Comparison of ENCODE assay signal across 10 mouse cellular contexts in the genomic region with DNA sequence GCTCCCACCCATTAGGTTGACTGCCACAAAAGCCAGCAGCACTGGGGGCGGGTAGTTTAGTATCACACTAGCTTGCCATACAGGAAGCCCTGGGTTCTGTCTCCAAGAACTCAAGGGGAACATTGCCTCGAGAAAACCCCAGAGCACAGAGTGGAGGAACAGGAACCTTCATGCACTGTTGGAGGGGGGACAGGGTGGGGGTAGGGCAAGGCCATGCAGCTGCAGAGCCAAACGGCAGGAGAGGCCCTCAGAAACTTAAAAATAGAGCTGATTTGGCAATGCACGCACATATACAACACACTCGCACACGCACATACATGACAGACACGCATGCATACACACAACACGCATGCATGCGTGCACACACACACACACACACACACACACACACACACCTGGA. TPM values are rescaled to one million over a fixed set of nuclear protein-coding genes. Genes with fewer than 3 reads are reported as not detected.
DNase-seq lines count a peak whose midpoint lies in the region; ATAC-seq and TF ChIP-seq lines count a peak whose summit lies in the region.
"Had no signal": no experiment of that assay in that cellular context is flagged by ENCODE, and none has a peak within 500 bp of the region (broad histone marks: within the 10 kb centered on the region; RNA-seq: fewer than 3 reads in every experiment).

No protein-coding gene starts in this region.

- intact Hi-C loops in left cerebral cortex, postnatal 4 days (cut with DNase I): no loop called here

- no peak for TF ChIP-seq CTCF in bone marrow macrophage, adult 2 months (IDR thresholded peaks at IDR 0.05; ENCODE audit: low read depth, low read length)

- H3K9ac ChIP-seq in liver, embryonic 15.5 days: no peak overlapping the region
- H3K9ac ChIP-seq: kidney, embryonic 15.5 days had no signal

- peak overlapping the region; percentile 22; the same call in 1 of the 2 replicates for H3K4me3 ChIP-seq in bone marrow macrophage, adult 2 months (ENCODE audit: insufficient read depth, low read length)
- H3K4me3 ChIP-seq in liver, embryonic 15.5 days (replicated peaks): no peak overlapping the region
- H3K4me3 ChIP-seq: kidney, embryonic 15.5 days had no signal

- no peak for ATAC-seq in CD4-positive, CD25-positive, alpha-beta regulatory T cell, adult 4 months
- ATAC-seq in liver, embryonic 15.5 days (ENCODE audit: insufficient read depth): peak; percentile 42; the same call in 1 of the 2 replicates

- peak overlapping the region; percentile 57 for H3K4me2 ChIP-seq in liver, embryonic 15.5 days

- peak; percentile 33 for DNase-seq in CD4-positive, CD25-positive, alpha-beta regulatory T cell, adult 2 months (ENCODE audit: low read depth, low spot score)
- peak; percentile 49 to 73 for DNase-seq in thymus, adult 18-20 months
- no peak for DNase-seq in ovary, postnatal 14 days (ENCODE audit: low spot score)
- DNase-seq in left cerebral cortex, postnatal 4 days: no peak
- no peak for DNase-seq in layer of hippocampus, postnatal 25 days (ENCODE audit: extremely low spot score in 1 of 2, low spot score in 1 of 2)
- DNase-seq: right cerebral cortex, postnatal 14 days had no signal

- no peaks in the 10 kb centered on the region for H3K9me3 ChIP-seq in liver, embryonic 15.5 days (replicated peaks)
- H3K9me3 ChIP-seq: kidney, embryonic 15.5 days had no signal

- TF ChIP-seq POLR2A in bone marrow macrophage, adult 2 months (IDR thresholded peaks at IDR 0.05; ENCODE audit: borderline replicate concordance, low read depth, low read length): no peak

- peak overlapping the region; percentile 88 for H3K27ac ChIP-seq in bone marrow macrophage, adult 2 months (ENCODE audit: insufficient read depth, low read depth, low read length)
- H3K27ac ChIP-seq in liver, embryonic 15.5 days (replicated peaks): peak overlapping the region; percentile 70; the same call in 1 of the 2 replicates
- H3K27ac ChIP-seq: kidney, embryonic 15.5 days had no signal

- no peaks in the 10 kb centered on the region for H3K36me3 ChIP-seq in liver, embryonic 15.5 days (replicated peaks)
- H3K36me3 ChIP-seq: kidney, embryonic 15.5 days had no signal

- H3K27me3 ChIP-seq in liver, embryonic 15.5 days: no peaks in the 10 kb centered on the region
- H3K27me3 ChIP-seq: kidney, embryonic 15.5 days had no signal

- peaks cover 44% of the 10 kb centered on the region for H3K4me1 ChIP-seq in bone marrow macrophage, adult 2 months (ENCODE audit: control insufficient read depth, insufficient read depth, low read length)
- peaks cover 24% of the 10 kb centered on the region for H3K4me1 ChIP-seq in liver, embryonic 15.5 days (replicated peaks)

- WGBS in liver, embryonic 15.5 days (ENCODE audit: insufficient replicate concordance): 53% methylated on average over 9 of the region's 9 CpGs

RNA-seq across cellular contexts. Expression of a gene that starts 32.2 kb away (rescaled TPM):
- 10 to 100 TPM; 25.0 to 25.2 TPM for polyA plus RNA-seq in CD4-positive, CD25-positive, alpha-beta regulatory T cell, adult 4 months (2017; shearing (Covaris generic))
- polyA plus RNA-seq in bone marrow macrophage, adult 2 months (2012; ENCODE audit: insufficient read depth, insufficient read length, missing spikeins): 162 and 191 TPM in 2 replicates
- polyA plus RNA-seq in liver, embryonic 15.5 days (2015; fragmentation: Nextera tagmentation; extraction: Ambion mirVana): 13.7 TPM in 2 replicates
- total RNA-seq in left cerebral cortex, postnatal 4 days (2021): 10 to 100 TPM; 56.7 to 56.9 TPM
- total RNA-seq in layer of hippocampus, postnatal 25 days (2021): 10 to 100 TPM; 75.4 to 85.2 TPM

RNA-seq across cellular contexts. Expression of a gene that starts 46.5 kb away (rescaled TPM):
- polyA plus RNA-seq in CD4-positive, CD25-positive, alpha-beta regulatory T cell, adult 4 months (2017; shearing (Covaris generic)): under 1 TPM; 0.14 to 0.24 TPM
- 3.1 and 3.3 TPM in 2 replicates for polyA plus RNA-seq in bone marrow macrophage, adult 2 months (2012; ENCODE audit: insufficient read depth, insufficient read length, missing spikeins)
- polyA plus RNA-seq in liver, embryonic 15.5 days (2015; fragmentation: Nextera tagmentation; extraction: Ambion mirVana): 2.6 and 3.1 TPM in 2 replicates
- total RNA-seq in left cerebral cortex, postnatal 4 days (2021): 10 to 100 TPM in 1 of 2 experiments, 1 to 10 TPM in 1; 7.7 to 12.1 TPM
- total RNA-seq in layer of hippocampus, postnatal 25 days (2021): 1 to 10 TPM; 4.4 to 7.3 TPM

RNA-seq across cellular contexts. Expression of a gene that starts 59.5 kb away (rescaled TPM):
- polyA plus RNA-seq in CD4-positive, CD25-positive, alpha-beta regulatory T cell, adult 4 months (2017; shearing (Covaris generic)): 1 to 10 TPM; 3.4 to 4.3 TPM
- polyA plus RNA-seq in bone marrow macrophage, adult 2 months (2012; ENCODE audit: insufficient read depth, insufficient read length, missing spikeins): 15.7 and 18.5 TPM in 2 replicates
- 4.0 and 4.2 TPM in 2 replicates for polyA plus RNA-seq in liver, embryonic 15.5 days (2015; fragmentation: Nextera tagmentation; extraction: Ambion mirVana)
- 10 to 100 TPM; 34.4 to 35.3 TPM for total RNA-seq in left cerebral cortex, postnatal 4 days (2021)
- 10 to 100 TPM; 45.7 to 48.5 TPM for total RNA-seq in layer of hippocampus, postnatal 25 days (2021)

Comparison
In these comparisons a context has a peak if more than half of its experiments do, and no peak if none do; other contexts are left out.
1. DNase-seq: peak in CD4-positive, CD25-positive, alpha-beta regulatory T cell, adult 2 months (single experiment) and thymus, adult 18-20 months (2 of 2); none in ovary, postnatal 14 days (single experiment), left cerebral cortex, postnatal 4 days (single experiment) and layer of hippocampus, postnatal 25 days (0 of 2).